Mouse (Mus musculus) C2C12 (cell line): ENCODE measurements around the gene Gm10490.

ENCODE experiments used
- CTCF ChIP-seq: IDR thresholded peaks from one replicate; pipeline ENCODE4 v1.5.1; 2011; ENCODE audit not compliant: control insufficient read depth, insufficient read depth, insufficient read length
- MAX ChIP-seq: IDR thresholded peaks from one replicate; pipeline ENCODE4 v1.6.1; 2011; ENCODE audit warnings: mild to moderate bottlenecking, control low read depth
- MYOD1 ChIP-seq: IDR thresholded peaks from one replicate; pipeline ENCODE4 v1.6.1; 2011; ENCODE audit warnings: low read depth; ENCODE audit not compliant: control insufficient read depth, insufficient read length
- MYOG ChIP-seq: IDR thresholded peaks from one replicate; pipeline ENCODE4 v1.6.1; 2011; ENCODE audit not compliant: control insufficient read depth, insufficient read length; ENCODE audit errors: extremely low read depth
- USF1 ChIP-seq: IDR thresholded peaks from one replicate; pipeline ENCODE4 v1.6.1; 2011; ENCODE audit warnings: low read depth, mild to moderate bottlenecking, control low read depth, moderate library complexity

DNA sequence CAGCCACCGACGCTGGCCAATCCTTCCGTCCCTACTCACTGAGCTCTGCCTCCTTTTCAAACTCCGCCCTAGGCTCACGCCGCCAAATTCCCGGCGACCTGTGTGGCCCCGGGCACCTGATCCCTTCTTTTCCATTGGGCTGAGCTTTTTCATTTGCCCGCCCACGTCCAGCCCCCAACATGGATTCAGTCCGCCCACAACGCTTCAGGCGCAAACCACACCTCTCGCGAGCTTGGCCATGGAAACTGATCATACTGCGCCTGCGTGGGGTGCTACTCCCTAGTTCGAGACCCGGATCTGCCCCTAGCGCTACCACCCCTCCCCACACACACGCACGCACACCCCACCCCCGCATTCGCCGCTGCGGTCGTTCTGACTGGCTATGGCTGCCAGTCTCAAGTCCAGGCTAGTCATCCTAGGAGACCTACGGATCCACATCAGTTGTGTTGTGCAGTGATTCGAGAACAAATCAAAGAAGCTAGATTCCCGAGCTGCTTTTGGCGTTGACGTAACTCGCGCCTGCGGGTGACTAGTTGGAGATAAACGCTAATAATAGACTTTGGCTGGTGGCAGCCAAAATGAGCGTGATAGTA lies 38.7 kb downstream of the Gm10490 start:
- TF ChIP-seq CTCF (no peak), MYOG (no peak), USF1 (no peak), MAX (no peak), MYOD1 (no peak)
